Mouse (Mus musculus) left cerebral cortex, postnatal 4 days (tissue): Measurements from ENCODE around the gene Ndel1. TPM values are rescaled to one million over a fixed set of nuclear protein-coding genes. Genes with fewer than 3 reads are reported as not detected.

Experiments used
- DNase-seq: peaks from one replicate; pipeline ENCODE4 v3.0.0-alpha.2; 2022
- intact Hi-C: fragments of 180-260 bp; cut with DNase I; formaldehyde crosslinking; loops from one replicate; pipeline ENCODE4 v1.15.1; 2025
- total RNA-seq, 2 experiments: library from RNA; stranded (reverse); gene quantifications; 2 replicates each; pipeline ENCODE4 v1.2.3; 2021

The Ndel1 gene
- total RNA-seq, 2 experiments from 2014 or later: 75.9 to 81.6 TPM

- no peak for DNase-seq
- intact Hi-C loops: no loop called here
Measured at GRCm38 (mm10) chr11:68896247-68896646, 24.6 kb upstream of the Ndel1 start.

DNA sequence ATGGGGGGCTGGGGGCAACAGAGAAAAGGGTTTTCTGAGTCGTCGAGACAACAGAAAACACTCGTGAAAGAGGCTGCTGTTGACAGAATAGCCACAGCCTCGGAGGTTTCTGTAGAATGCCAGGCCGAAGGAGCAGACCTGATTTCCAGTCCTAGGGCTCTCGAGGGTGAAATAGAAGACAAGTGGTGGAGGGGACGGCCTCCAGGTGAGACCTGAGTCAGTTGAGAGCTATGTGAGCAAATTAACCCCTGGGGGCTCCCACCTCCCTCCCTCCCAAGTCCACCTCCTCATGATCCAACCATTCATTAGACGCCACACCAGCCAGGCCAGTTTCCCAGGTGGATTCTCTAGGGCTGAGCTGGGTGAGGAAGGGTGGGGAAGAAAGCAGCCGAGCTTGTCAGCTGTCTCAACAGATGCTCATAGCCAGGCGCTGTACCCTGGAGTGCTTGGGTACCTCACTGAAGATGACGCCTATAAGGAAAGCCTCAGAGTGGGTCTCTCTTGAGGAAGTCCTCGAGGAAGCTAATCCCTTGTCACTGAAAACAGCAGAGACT lies 22.3 kb upstream of the Ndel1 start:
- DNase-seq: no peak
- intact Hi-C loops: no loop called here

DNA sequence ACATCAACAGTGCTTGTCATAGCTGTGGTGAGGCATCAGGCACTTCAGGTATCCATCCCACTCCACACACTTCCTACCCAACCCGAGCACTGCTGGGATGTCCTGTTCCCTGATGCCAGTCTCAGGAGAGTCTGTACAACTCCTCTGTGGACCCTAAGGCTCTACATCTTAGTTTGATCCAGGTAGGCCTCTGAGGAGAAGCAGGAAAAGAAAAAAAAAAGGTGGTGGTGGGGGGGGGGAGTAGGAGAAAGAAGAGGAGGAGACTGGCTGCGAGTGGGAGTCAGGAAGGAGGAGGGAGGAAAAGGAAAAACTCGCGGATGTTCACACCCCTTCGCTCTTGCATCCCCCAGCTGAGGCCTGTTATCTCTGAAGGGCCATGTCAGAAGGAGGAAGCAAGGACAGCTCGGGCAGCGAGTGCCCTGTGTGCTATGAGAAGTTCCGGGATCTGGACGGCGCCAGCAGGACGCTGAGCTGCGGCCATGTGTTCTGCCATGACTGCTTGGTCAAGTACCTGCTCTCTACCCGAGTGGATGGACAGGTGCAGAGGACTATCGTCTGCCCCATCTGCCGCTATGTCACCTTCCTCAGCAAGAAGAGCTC lies 20.7 kb upstream of the Ndel1 start:
- intact Hi-C loops: no loop called here
- DNase-seq: no peak

GRCm38 (mm10) chr11:68891823-68892222 lies 20.2 kb upstream of the Ndel1 start:
- intact Hi-C loops: no loop called here

DNA sequence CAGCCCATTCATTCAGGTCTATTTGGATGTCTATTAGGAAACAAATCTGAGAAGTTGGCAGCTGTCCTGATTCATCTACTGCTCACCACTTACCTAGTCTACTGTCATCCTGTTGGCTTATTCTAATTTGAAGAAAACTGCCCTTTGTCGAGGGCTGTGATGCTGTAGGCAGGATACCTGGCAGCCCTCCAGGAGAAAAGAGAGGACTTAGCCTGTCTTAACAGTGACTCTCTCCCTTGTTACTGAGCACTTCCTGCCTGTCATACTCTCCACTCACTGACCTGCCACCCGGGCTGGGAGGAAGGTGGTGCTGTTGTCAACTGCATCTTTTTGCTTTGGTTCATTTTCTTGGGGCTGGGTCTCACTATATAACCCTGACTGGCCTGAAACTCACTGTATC lies 19.0 kb upstream of the Ndel1 start:
- no peak for DNase-seq
- intact Hi-C loops: no loop called here

More at GRCm38 (mm10) chr11:68891823-68892222, 20.2 kb upstream of the Ndel1 start:
- DNase-seq: no peak

GRCm38 (mm10) chr11:68888653-68889052 lies 17.0 kb upstream of the Ndel1 start:
- no peak for DNase-seq
- intact Hi-C loops: no loop called here

- DNase-seq: no peak
- intact Hi-C loops: no loop called here
Measured at GRCm38 (mm10) chr11:68888253-68888652, 16.6 kb upstream of the Ndel1 start, which contains the start of gene Rnf222. Gene Rnf222 (plus strand): TSS chr11:68888553.

GRCm38 (mm10) chr11:68886091-68886490 lies 14.4 kb upstream of the Ndel1 start:
- intact Hi-C loops: no loop called here
- DNase-seq: no peak

GRCm38 (mm10) chr11:68884368-68884767 lies 12.7 kb upstream of the Ndel1 start:
- no peak for DNase-seq
- intact Hi-C loops: no loop called here

- intact Hi-C loops: no loop called here
- no peak for DNase-seq
Measured at GRCm38 (mm10) chr11:68883843-68884242, 12.2 kb upstream of the Ndel1 start.

DNA sequence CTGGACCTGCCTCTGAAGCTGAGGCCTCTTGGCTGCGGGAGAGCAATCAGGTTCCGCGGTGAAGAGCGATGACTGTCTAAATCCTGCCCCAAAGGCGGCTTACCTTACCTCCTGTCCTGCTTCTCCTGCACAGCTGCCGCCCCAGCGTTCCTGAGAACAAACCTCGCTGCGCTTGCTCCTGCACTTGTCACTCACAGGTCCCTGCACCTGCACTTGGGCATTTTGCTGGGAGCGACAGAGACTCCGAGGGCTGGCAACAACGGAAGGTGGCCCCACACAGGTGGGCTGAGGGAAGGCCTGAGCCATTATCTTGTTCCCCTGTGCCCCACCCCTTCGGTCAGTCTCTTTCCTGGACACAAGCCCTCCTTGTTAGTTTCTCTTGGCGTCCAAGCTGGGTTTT lies 10.4 kb upstream of the Ndel1 start:
- DNase-seq: no peak
- intact Hi-C loops: no loop called here

GRCm38 (mm10) chr11:68878811-68879210 lies 7.2 kb upstream of the Ndel1 start:
- intact Hi-C loops: no loop called here
- no peak for DNase-seq

GRCm38 (mm10) chr11:68874841-68875240 lies 3.2 kb upstream of the Ndel1 start:
- intact Hi-C loops: no loop called here
- DNase-seq: peak; percentile 56

GRCm38 (mm10) chr11:68871277-68871676 lies 381 bp downstream of the Ndel1 start:
- intact Hi-C loops: no loop called here
- DNase-seq: no peak

DNA sequence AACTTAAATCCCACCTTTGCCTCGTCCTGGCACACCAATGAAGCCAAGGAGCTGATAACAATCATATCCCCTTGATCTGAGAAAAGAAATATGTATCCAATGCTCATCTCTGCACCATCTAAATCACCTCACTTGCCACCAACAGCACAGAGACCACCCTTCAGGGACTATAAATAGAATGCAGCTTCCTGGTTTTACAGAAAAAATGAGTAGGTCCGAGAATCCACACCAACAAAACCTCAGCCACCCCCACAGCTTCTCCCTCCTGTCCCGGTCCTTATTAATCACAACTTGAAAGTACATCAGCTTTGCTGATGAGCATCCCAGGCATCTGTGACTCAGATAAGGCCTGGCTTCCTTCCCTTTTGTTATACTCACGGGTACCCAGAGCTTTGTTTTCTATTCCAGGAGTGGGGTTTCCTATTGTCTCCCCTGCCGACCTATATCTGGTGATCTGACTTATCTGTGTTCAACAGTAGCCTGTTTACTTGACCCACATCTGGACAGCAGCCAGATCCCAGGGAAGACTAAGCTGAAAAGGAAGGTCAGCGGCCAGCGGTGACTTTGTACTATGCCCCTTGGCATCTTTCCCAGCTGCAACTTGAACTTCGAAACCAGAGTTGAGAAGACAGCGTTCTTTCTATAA lies 7.0 kb downstream of the Ndel1 start:
- intact Hi-C loops: no loop called here
- DNase-seq: no peak

DNA sequence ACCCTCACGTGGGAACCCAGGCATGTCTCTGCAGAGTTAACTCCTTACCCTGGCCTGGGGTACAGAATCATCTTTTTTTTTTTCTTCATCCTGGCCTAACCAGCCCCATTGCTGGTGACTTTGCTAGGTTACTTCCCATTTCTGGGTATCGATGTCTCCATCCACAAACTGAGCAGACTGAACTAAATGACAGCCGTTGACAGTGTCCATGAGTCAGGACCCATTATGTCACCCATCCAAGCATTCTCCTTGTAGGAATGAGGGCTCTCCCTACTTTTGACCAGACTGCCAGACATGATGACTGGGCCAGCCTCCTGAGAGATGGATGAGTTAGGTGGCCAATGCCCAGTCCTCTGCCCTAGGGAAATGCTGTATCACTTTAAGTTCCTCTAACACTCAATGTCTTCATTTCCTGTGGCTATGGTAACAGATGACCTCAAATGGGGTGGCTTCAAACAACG lies 8.0 kb downstream of the Ndel1 start:
- DNase-seq: no peak
- intact Hi-C loops: no loop called here

- intact Hi-C loops: no loop called here
- no peak for DNase-seq
Measured at GRCm38 (mm10) chr11:68862260-68862659, 9.4 kb downstream of the Ndel1 start.

DNA sequence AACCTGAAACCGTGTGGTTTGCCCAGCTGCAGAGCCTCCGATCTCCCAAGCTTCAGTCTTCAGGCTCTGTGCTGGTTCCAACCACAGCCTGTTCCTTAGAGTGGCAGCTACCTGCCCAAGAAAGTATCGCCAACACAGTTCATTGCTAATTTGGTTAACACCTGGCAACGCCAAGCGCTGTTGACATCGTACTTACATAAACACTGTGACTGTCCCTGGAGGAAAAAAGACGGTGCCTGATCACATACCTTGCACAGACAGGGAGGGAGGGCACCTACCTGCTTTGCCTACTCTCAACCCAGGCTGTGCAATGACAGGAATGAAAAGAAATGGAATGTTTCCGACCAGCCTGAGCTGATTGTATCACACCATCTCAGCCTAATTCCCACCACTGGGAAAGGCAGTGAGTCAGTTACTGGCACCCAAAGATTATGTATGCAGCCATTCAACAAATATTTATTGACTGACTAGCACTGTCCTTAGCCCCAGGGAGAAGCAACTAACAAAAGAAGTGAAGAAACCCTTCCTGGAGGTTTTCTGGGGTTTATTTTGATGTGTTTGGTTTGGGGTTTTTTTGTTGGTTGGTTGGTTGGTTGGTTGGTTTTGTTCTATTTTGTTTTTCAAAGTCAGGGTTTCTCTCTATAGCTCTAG lies 11.6 kb downstream of the Ndel1 start:
- intact Hi-C loops: no loop called here
- DNase-seq: no peak

GRCm38 (mm10) chr11:68857329-68857728 lies 14.3 kb downstream of the Ndel1 start:
- no peak for DNase-seq
- intact Hi-C loops: no loop called here

- intact Hi-C loops: no loop called here
Measured at GRCm38 (mm10) chr11:68854621-68855020, 17.0 kb downstream of the Ndel1 start.

DNA sequence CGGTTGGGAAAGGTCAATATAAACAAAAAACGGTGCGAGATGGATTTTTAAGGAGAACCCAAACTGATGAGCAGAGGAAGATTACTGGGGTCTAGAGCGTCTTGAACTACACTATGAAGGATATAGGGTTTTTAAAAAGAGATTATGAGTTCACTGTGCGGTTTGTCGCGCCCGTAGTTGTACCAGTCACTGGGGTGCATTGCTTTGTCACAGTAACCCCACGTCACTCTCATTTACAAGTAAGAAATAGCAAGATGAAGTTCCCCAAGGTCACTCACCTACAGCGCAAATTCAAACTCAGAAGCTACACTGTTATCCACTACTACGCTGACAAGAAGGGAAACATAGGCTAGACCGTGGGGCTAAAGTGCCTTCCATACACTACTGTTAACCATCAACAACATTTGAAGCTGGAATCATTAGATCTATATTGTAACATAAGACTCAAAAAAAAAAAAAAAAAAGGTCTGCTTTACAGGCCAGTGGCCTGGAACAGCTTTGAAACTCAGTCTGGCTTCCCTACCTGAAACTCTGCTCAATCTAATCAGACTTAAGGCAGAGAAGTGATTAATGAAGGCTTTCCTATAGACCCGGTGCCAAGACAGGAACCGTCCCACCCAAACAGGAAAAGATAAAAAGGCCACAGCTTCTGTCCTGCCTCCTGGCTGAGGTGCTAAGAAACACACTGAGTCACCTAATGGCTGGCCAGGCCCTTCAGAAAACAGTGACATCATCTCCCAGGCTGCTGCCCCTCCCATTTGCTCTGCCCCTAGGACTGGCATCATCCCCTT lies 17.9 kb downstream of the Ndel1 start:
- DNase-seq: no peak
- intact Hi-C loops: no loop called here

More at GRCm38 (mm10) chr11:68854621-68855020, 17.0 kb downstream of the Ndel1 start:
- no peak for DNase-seq
